Mouse (Mus musculus) brain, embryonic 14.5 days (tissue): Measurements from ENCODE around the gene Commd2.

ENCODE experiments used
- CTCF ChIP-seq: fragments of 200-500 bp; IDR thresholded peaks from 2 replicates; pipeline ENCODE4 v1.5.1; 2012; ENCODE audit warnings: inconsistent platforms, mild to moderate bottlenecking, moderate library complexity, borderline replicate concordance; ENCODE audit not compliant: insufficient read depth, insufficient read length; ENCODE audit errors: extremely low read depth
- POLR2A ChIP-seq: fragments of 200-500 bp; IDR thresholded peaks from 2 replicates; pipeline ENCODE4 v1.6.1; 2012; ENCODE audit warnings: mild to moderate bottlenecking, inconsistent platforms, borderline replicate concordance; ENCODE audit not compliant: poor library complexity, insufficient read depth, insufficient read length, severe bottlenecking; ENCODE audit errors: extremely low read depth

- TF ChIP-seq POLR2A (no peak), CTCF (no peak)
Measured at GRCm38 (mm10) chr3:57612430-57612997, 39.0 kb downstream of the Commd2 start.
